Mouse (Mus musculus): ENCODE results near the gene Hfe.

GRCm38 (mm10) chr13:23698996-23699395 is 11.7 kb downstream of the Hfe start:
- no peak for TF ChIP-seq CTCF (IDR thresholded peaks at IDR 0.05; ENCODE audit: borderline replicate concordance, insufficient read depth, low read length)
- no peak for TF ChIP-seq POLR2A (IDR thresholded peaks at IDR 0.05; ENCODE audit: low read depth, low read length)
